Mouse (Mus musculus) brain, embryonic 18.5 days (tissue): ENCODE measurements around the gene Olfr61.
"Not testable (repeated sequence)": the region's sequence is repeated elsewhere in the genome, so short reads cannot be mapped to it uniquely, and the experiment has no call there.

ENCODE experiments used
- DNase-seq: peaks from one replicate; pipeline ENCODE4 v3.0.0-alpha.2; 2012; ENCODE audit warnings: low read depth, low spot score

Olfr61 gene

GRCm38 (mm10) chr7:140628670-140629069, at the start of gene Olfr61:
TSS of gene Olfr61 (plus strand) at chr7:140628970.
- DNase-seq = not testable (repeated sequence)

- DNase-seq = not testable (repeated sequence)
These were observed 27.8 kb upstream of the Olfr61 start, which contains the start of gene Olfr46 for GRCm38 (mm10) chr7:140600969-140601368. TSS of gene Olfr46 (plus strand) at chr7:140601269.

- DNase-seq = no peak
These were observed 1.8 kb downstream of the Olfr61 start for GRCm38 (mm10) chr7:140630559-140630958.

GRCm38 (mm10) chr7:140646152-140646551, 17.4 kb downstream of the Olfr61 start, which contains the start of gene Olfr53:
TSS of gene Olfr53 (plus strand) at chr7:140646452.
- no peak for DNase-seq

GRCm38 (mm10) chr7:140659630-140660029, 30.9 kb downstream of the Olfr61 start, which contains the start of gene Olfr539:
TSS of gene Olfr539 (plus strand) at chr7:140659930.
- DNase-seq = no peak

- not testable (repeated sequence) for DNase-seq
These were observed 41.9 kb downstream of the Olfr61 start for GRCm38 (mm10) chr7:140670693-140671092.

- DNase-seq = no peak
These were observed 47.1 kb downstream of the Olfr61 start for GRCm38 (mm10) chr7:140675863-140676262.

- DNase-seq = not testable (repeated sequence)
These were observed 50.8 kb downstream of the Olfr61 start for GRCm38 (mm10) chr7:140679591-140679990.

- DNase-seq = no peak
These were observed 52.9 kb downstream of the Olfr61 start, which contains the start of gene Olfr45 for GRCm38 (mm10) chr7:140681651-140682050. TSS of gene Olfr45 (plus strand) at chr7:140681951.
